Mouse (Mus musculus) kidney, postnatal 0 days (tissue): ENCODE data around the gene Col6a2. TPM values are rescaled to one million over a fixed set of nuclear protein-coding genes. Genes with fewer than 3 reads are reported as not detected.

Experiments used
- ATAC-seq: fragments of 200-750 bp; cut with Nextera tagmentation; replicated peaks from 2 replicates; pipeline ENCODE4 v1.8.0; 2017; ENCODE audit warnings: low read depth, moderate number of reproducible peaks, moderate TSS enrichment, moderate library complexity; ENCODE audit not compliant: low FRiP score
- DNase-seq: peaks from one replicate; pipeline ENCODE4 v3.0.0-alpha.2; 2016; ENCODE audit warnings: low spot score
- H3K27ac ChIP-seq: fragments of 300-500 bp; sonication (generic); 2 replicates; pipeline ENCODE4 v1.5.1; 2014; ENCODE audit warnings: mild to moderate bottlenecking
- H3K27me3 ChIP-seq: fragments of 300-500 bp; sonication (generic); 2 replicates; pipeline ENCODE4 v1.6.1; 2014; ENCODE audit warnings: low read length, mixed read lengths; ENCODE audit not compliant: insufficient read depth
- H3K36me3 ChIP-seq: fragments of 300-500 bp; sonication (generic); 2 replicates; pipeline ENCODE4 v1.6.1; 2014; ENCODE audit warnings: low read length, mixed read lengths; ENCODE audit not compliant: insufficient read depth
- H3K4me1 ChIP-seq: fragments of 300-500 bp; sonication (generic); replicated peaks from 2 replicates; pipeline ENCODE4 v1.6.1; 2014; ENCODE audit warnings: antibody characterized with exemption, low read length, mixed read lengths; ENCODE audit not compliant: insufficient read depth
- H3K4me2 ChIP-seq: fragments of 300-500 bp; sonication (generic); 2 replicates; pipeline ENCODE4 v1.6.1; 2014; ENCODE audit warnings: mild to moderate bottlenecking, low read length, moderate library complexity, mixed read lengths
- H3K4me3 ChIP-seq: fragments of 300-500 bp; sonication (generic); replicated peaks from 2 replicates; pipeline ENCODE4 v1.5.1; 2014; ENCODE audit warnings: low read depth, low read length
- H3K9ac ChIP-seq: fragments of 300-500 bp; sonication (generic); 2 replicates; pipeline ENCODE4 v1.6.1; 2014; ENCODE audit warnings: low read depth, low read length
- H3K9me3 ChIP-seq: fragments of 300-500 bp; sonication (generic); replicated peaks from 2 replicates; pipeline ENCODE4 v1.6.1; 2016; ENCODE audit warnings: low read length, inconsistent platforms, mixed read lengths
- CTCF ChIP-seq: IDR thresholded peaks from 2 replicates; pipeline ENCODE4 v1.5.1; 2016; ENCODE audit warnings: antibody characterized with exemption, low read depth, mild to moderate bottlenecking, moderate library complexity
- WGBS: fragments of 180-500 bp; shearing (Covaris S2); extraction: QIAGEN DNeasy Blood & Tissue Kit; methylation state at CpG from one replicate; pipeline ENCODE4 v1.1.7; 2014; 5-methylcytosine and 5-hydroxymethylcytosine counted together
- polyA plus RNA-seq: library from polyadenylated mRNA; unstranded; fragments of >200 nt; fragmentation: Nextera tagmentation; extraction: Ambion mirVana; gene quantifications from 2 replicates; pipeline ENCODE4 v1.2.1, GENCODE M21; 2015

The Col6a2 gene
- polyA plus RNA-seq, 1 experiment from 2014 or later = 63.9 TPM

GRCm38 (mm10) chr10:76664156-76665115, 41.0 kb upstream of the Col6a2 start:
- 0 out of 2 replicates have a peak, but pooled peaks cover 3% of the 10 kb centered on the region for H3K9me3 ChIP-seq
- ATAC-seq (0 out of 2 replicates have a peak, but pooled peaks have one; percentile 17), DNase-seq (peak; percentile 63)
- no peaks in the 10 kb centered on the region for H3K27me3 ChIP-seq
- H3K27ac ChIP-seq = peak overlapping the region; percentile 26; the same call in 1 of the 2 replicates
- no peaks in the 10 kb centered on the region for H3K4me1 ChIP-seq
- H3K4me2 ChIP-seq = no peak overlapping the region
- no peak for TF ChIP-seq CTCF
- H3K9ac ChIP-seq = no peak overlapping the region
- no peaks in the 10 kb centered on the region for H3K36me3 ChIP-seq
- no peak overlapping the region for H3K4me3 ChIP-seq
- WGBS = 63% methylated on average over 20 of the region's 20 CpGs

DNA sequence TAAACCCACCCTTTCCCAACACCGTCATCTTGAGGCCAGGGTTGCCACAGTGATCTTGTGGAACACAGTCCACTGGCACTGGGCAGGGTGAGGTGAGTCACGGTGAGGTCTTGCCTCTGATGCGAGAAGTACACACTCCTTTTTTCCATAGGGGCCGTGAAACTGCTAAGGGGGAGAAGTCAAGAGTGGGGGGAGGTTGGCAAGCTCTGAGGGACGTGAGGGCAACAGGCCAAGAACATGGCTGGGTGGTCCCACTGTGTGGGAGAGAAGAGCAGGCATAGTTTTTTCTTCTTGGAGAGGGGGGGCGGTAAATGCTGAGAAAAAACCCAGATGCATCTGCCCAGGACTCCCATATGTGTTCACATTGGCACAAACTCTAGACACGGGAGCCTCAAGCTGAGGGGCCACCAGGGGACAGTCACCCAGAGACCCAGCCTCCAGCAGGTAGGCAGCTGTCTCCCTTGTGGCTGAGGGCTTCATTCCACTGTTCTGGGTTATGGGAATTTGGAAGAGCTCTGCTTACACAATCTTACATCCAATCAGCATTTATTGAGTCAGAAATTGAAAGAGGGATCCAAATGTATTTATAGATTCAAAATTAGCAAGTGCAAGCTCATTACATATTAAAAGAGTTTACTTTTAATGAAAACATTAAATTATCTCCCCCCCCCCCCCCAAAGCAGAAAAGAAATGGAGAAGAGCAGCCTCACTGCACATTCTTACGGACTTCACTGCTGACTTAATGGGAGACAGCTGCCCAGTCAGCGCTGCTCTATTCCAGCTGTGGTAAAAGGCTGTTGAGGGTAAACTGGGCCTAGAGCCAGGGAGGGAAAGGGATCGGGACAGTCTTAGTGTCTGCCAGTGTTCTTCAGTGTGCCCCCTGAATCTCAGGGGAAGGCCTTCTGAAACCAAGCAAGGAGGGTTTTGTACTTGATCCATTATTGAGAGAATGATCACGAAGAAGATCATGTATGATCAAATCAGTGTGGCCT, 30.2 kb upstream of the Col6a2 start:
- DNase-seq = no peak
- no peak for TF ChIP-seq CTCF
- no peak overlapping the region for H3K9ac ChIP-seq
- ATAC-seq = no peak
- 0 out of 2 replicates have a peak, but pooled peaks cover 4% of the 10 kb centered on the region for H3K4me1 ChIP-seq
- H3K27ac ChIP-seq = peak overlapping the region; percentile 19; the same call in 1 of the 2 replicates
- WGBS = 74% methylated on average over 11 of the region's 11 CpGs
- no peaks in the 10 kb centered on the region for H3K9me3 ChIP-seq
- H3K36me3 ChIP-seq = no peaks in the 10 kb centered on the region
- no peak overlapping the region for H3K4me3 ChIP-seq
- no peaks in the 10 kb centered on the region for H3K27me3 ChIP-seq
- no peak overlapping the region for H3K4me2 ChIP-seq

GRCm38 (mm10) chr10:76650662-76651342, 27.4 kb upstream of the Col6a2 start:
- no peaks in the 10 kb centered on the region for H3K9me3 ChIP-seq
- DNase-seq (no peak), ATAC-seq (no peak; the same call in 1 of the 2 replicates)
- no peaks in the 10 kb centered on the region for H3K27me3 ChIP-seq
- peak overlapping the region; percentile 25 for H3K27ac ChIP-seq
- H3K4me2 ChIP-seq = no peak overlapping the region
- H3K9ac ChIP-seq = no peak overlapping the region
- H3K4me3 ChIP-seq = no peak overlapping the region
- no peaks in the 10 kb centered on the region for H3K36me3 ChIP-seq
- 48% methylated on average over 12 of the region's 12 CpGs for WGBS
- no peak for TF ChIP-seq CTCF
- H3K4me1 ChIP-seq = 0 out of 2 replicates have a peak, but pooled peaks cover 4% of the 10 kb centered on the region

GRCm38 (mm10) chr10:76648738-76649137, 25.3 kb upstream of the Col6a2 start:
- ATAC-seq (no peak), DNase-seq (no peak)
- Histone ChIP-seq H3K36me3 (no peaks in the 10 kb centered on the region), H3K27ac (no peak overlapping the region), H3K27me3 (no peaks in the 10 kb centered on the region), H3K9ac (no peak overlapping the region), H3K9me3 (no peaks in the 10 kb centered on the region), H3K4me1 (0 out of 2 replicates have a peak, but pooled peaks cover 4% of the 10 kb centered on the region), H3K4me2 (no peak overlapping the region), H3K4me3 (no peak overlapping the region)
- 86% methylated on average over 10 of the region's 10 CpGs for WGBS
- no peak for TF ChIP-seq CTCF

DNA sequence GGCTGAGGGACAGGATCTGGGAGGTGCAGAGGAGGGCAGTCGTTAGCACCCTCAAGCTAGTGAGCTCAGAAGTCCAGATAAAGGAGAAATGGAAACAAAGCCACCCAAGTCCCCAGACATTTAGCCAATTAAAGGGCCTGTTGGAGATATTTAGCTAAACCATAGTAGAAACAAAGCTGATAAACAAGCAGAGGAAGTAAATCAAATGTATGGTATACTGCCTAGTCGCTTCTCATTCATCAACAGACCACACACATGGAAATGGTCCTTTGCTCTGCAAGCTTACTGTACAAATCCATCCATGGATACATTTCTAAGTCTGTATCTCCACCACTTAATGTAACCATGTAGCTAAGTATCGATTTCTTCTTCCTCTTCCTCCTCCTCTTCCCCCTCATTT, 24.0 kb upstream of the Col6a2 start:
- peak; percentile 71 for DNase-seq
- Histone ChIP-seq H3K9me3 (no peaks in the 10 kb centered on the region), H3K27me3 (no peaks in the 10 kb centered on the region), H3K36me3 (no peaks in the 10 kb centered on the region), H3K4me3 (no peak overlapping the region), H3K9ac (no peak overlapping the region), H3K4me2 (no peak overlapping the region), H3K4me1 (0 out of 2 replicates have a peak, but pooled peaks cover 4% of the 10 kb centered on the region), H3K27ac (peak overlapping the region; percentile 25; the same call in 1 of the 2 replicates)
- TF ChIP-seq CTCF = no peak
- WGBS = 67% methylated on average over 3 of the region's 3 CpGs
- ATAC-seq = no peak
